ENCODE assay signal across 11 mouse cellular contexts in the genomic region with DNA sequence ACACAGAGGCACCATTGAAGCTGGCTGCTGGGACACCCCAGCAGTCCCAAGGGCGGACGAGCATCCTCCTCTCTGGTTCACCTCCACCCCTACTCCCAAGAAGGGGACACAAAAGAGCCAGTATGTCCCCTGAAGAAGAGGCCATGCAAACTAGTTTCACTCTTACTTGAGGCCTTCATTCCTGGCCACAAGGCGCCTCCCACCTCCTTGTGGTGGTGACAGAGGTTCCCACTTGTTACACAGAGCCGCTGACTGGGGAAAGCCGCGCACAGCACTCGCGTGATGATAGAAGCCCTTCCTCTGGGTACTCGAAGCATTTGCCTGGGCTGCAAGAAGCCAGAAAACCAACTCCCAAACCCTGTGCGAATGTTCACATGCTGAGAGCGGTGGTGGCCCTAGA. TPM values are rescaled to one million over a fixed set of nuclear protein-coding genes. Genes with fewer than 3 reads are reported as not detected.
DNase-seq lines count a peak whose midpoint lies in the region; ATAC-seq lines count a peak whose summit lies in the region.
"Had no signal": no experiment of that assay in that cellular context is flagged by ENCODE, and none has a peak within 500 bp of the region (broad histone marks: within the 10 kb centered on the region; RNA-seq: fewer than 3 reads in every experiment).

No protein-coding gene starts in this region.

- no peak for ATAC-seq in forebrain, embryonic 12.5 days (ENCODE audit: low FRiP score)
- ATAC-seq in liver, embryonic 11.5 days (replicated peaks; ENCODE audit: low FRiP score), result no peak
- ATAC-seq in megakaryocyte, adult 5-6 weeks (ENCODE audit: poor library complexity, severe bottlenecking), result 0 out of 2 replicates have a peak, but pooled peaks have one; percentile 38
- ATAC-seq in megakaryocyte-erythroid progenitor cell, adult 5-6 weeks (replicated peaks; ENCODE audit: low FRiP score, low TSS enrichment, poor library complexity, severe bottlenecking), result no peak
- ATAC-seq: forebrain, embryonic 14.5 days had no signal

- peaks cover 10% of the 10 kb centered on the region for H3K36me3 ChIP-seq in forebrain, embryonic 10.5 days (replicated peaks)
- H3K36me3 ChIP-seq in forebrain, embryonic 12.5 days (replicated peaks), result no peaks in the 10 kb centered on the region
- no peaks in the 10 kb centered on the region for H3K36me3 ChIP-seq in liver, embryonic 11.5 days (ENCODE audit: control insufficient read depth, insufficient read depth, low read length)
- peaks cover 5% of the 10 kb centered on the region; the same call in 1 of the 2 replicates for H3K36me3 ChIP-seq in embryonic facial prominence, embryonic 10.5 days (replicated peaks)

- peak overlapping the region; percentile 48 for H3K27ac ChIP-seq in forebrain, embryonic 10.5 days
- H3K27ac ChIP-seq in forebrain, embryonic 12.5 days, result no peak overlapping the region
- H3K27ac ChIP-seq in liver, embryonic 11.5 days (ENCODE audit: low read depth, low read length), result no peak overlapping the region
- peak overlapping the region; percentile 70 for H3K27ac ChIP-seq in embryonic facial prominence, embryonic 10.5 days (replicated peaks)

- H3K4me3 ChIP-seq in forebrain, embryonic 10.5 days, result no peak overlapping the region; the same call in 1 of the 2 replicates
- no peak overlapping the region for H3K4me3 ChIP-seq in forebrain, embryonic 12.5 days (replicated peaks)
- no peak overlapping the region for H3K4me3 ChIP-seq in liver, embryonic 11.5 days (ENCODE audit: low read depth, low read length)
- H3K4me3 ChIP-seq in embryonic facial prominence, embryonic 10.5 days, result 0 out of 2 replicates have a peak overlapping the region, but pooled peaks have one; percentile 18
- H3K4me3 ChIP-seq: layer of hippocampus, adult 2 months had no signal

- no peak overlapping the region for H3K9ac ChIP-seq in forebrain, embryonic 12.5 days
- no peak overlapping the region for H3K9ac ChIP-seq in liver, embryonic 11.5 days (ENCODE audit: low read depth, low read length)

- WGBS in forebrain, embryonic 10.5 days, result 85% methylated on average over 11 of the region's 11 CpGs
- WGBS in forebrain, embryonic 12.5 days, result 87% methylated on average over 11 of the region's 11 CpGs
- 57% methylated on average over 11 of the region's 11 CpGs for WGBS in liver, embryonic 11.5 days
- WGBS in embryonic facial prominence, embryonic 10.5 days, result 76% methylated on average over 11 of the region's 11 CpGs

- no peaks in the 10 kb centered on the region for H3K27me3 ChIP-seq in forebrain, embryonic 10.5 days (ENCODE audit: poor library complexity, severe bottlenecking)
- no peaks in the 10 kb centered on the region for H3K27me3 ChIP-seq in forebrain, embryonic 12.5 days
- no peaks in the 10 kb centered on the region for H3K27me3 ChIP-seq in liver, embryonic 11.5 days (replicated peaks; ENCODE audit: control insufficient read depth, insufficient read depth, low read length)
- no peaks in the 10 kb centered on the region for H3K27me3 ChIP-seq in embryonic facial prominence, embryonic 10.5 days (replicated peaks; ENCODE audit: low read depth, poor library complexity, severe bottlenecking)

- peaks cover 99% of the 10 kb centered on the region for H3K4me1 ChIP-seq in forebrain, embryonic 10.5 days
- H3K4me1 ChIP-seq in forebrain, embryonic 12.5 days, result peaks cover 84% of the 10 kb centered on the region
- peaks cover 49% of the 10 kb centered on the region for H3K4me1 ChIP-seq in liver, embryonic 11.5 days (replicated peaks; ENCODE audit: control insufficient read depth, insufficient read depth, low read length)
- peaks cover 100% of the 10 kb centered on the region for H3K4me1 ChIP-seq in embryonic facial prominence, embryonic 10.5 days

- H3K4me2 ChIP-seq in forebrain, embryonic 12.5 days, result no peak overlapping the region
- H3K4me2 ChIP-seq in liver, embryonic 11.5 days, result no peak overlapping the region; the same call in 1 of the 2 replicates

- 0 out of 2 replicates have a peak, but pooled peaks cover 4% of the 10 kb centered on the region for H3K9me3 ChIP-seq in forebrain, embryonic 10.5 days
- H3K9me3 ChIP-seq in forebrain, embryonic 12.5 days, result no peaks in the 10 kb centered on the region
- no peaks in the 10 kb centered on the region for H3K9me3 ChIP-seq in liver, embryonic 11.5 days (ENCODE audit: control insufficient read depth, low read length)
- no peaks in the 10 kb centered on the region for H3K9me3 ChIP-seq in embryonic facial prominence, embryonic 10.5 days

- no peak for DNase-seq in forebrain, embryonic 10.5 days (ENCODE audit: extremely low spot score, low spot score)
- peak; percentile 20 for DNase-seq in liver
- DNase-seq in liver, embryonic 11.5 days (ENCODE audit: low spot score), result no peak
- DNase-seq in embryonic facial prominence, embryonic 10.5 days (ENCODE audit: low spot score), result no peak
- DNase-seq in layer of hippocampus, adult 8-10 months (ENCODE audit: low spot score in 2 of 2), result no peak
- DNase-seq: cerebellum, postnatal 14 days had no signal

RNA-seq across cellular contexts. Expression of gene Ptk7, which starts 7.0 kb away (rescaled TPM):
- polyA plus RNA-seq in forebrain, embryonic 10.5 days (2016; fragmentation: Nextera tagmentation; extraction: Ambion mirVana), result 66.0 and 68.4 TPM in 2 replicates
- polyA plus RNA-seq in forebrain, embryonic 12.5 days (2016; fragmentation: Nextera tagmentation; extraction: Ambion mirVana), result 55.3 and 56.4 TPM in 2 replicates
- polyA plus RNA-seq in liver, embryonic 11.5 days (2014; fragmentation: Nextera tagmentation; extraction: Ambion mirVana), result 24.5 and 24.7 TPM in 2 replicates
- 92.5 and 95.1 TPM in 2 replicates for polyA plus RNA-seq in embryonic facial prominence, embryonic 10.5 days (2016; fragmentation: Nextera tagmentation; extraction: Ambion mirVana)
- total RNA-seq in megakaryocyte, adult 5-6 weeks (2015), result not detected in 2 replicates
- 0.07 and 0.16 TPM in 2 replicates for total RNA-seq in megakaryocyte, adult 5-6 weeks (2017)
- total RNA-seq in layer of hippocampus, adult 8-10 months (2022), result 1 to 10 TPM; 8.2 to 9.2 (median 8.9) TPM
- 0.12 and 0.20 TPM in 2 replicates for total RNA-seq in megakaryocyte-erythroid progenitor cell, adult 5-6 weeks (2014; fragmentation: Nextera tagmentation)
- total RNA-seq in megakaryocyte-erythroid progenitor cell, adult 5-6 weeks (2017), result 0.14 and 0.53 TPM in 2 replicates

RNA-seq across cellular contexts. Expression of gene Klc4, which starts 23.6 kb away (rescaled TPM):
- 29.1 and 31.8 TPM in 2 replicates for polyA plus RNA-seq in forebrain, embryonic 10.5 days (2016; fragmentation: Nextera tagmentation; extraction: Ambion mirVana)
- polyA plus RNA-seq in forebrain, embryonic 12.5 days (2016; fragmentation: Nextera tagmentation; extraction: Ambion mirVana), result 39.0 and 42.5 TPM in 2 replicates
- polyA plus RNA-seq in liver, embryonic 11.5 days (2014; fragmentation: Nextera tagmentation; extraction: Ambion mirVana), result 10.8 and 12.3 TPM in 2 replicates
- 29.0 and 32.0 TPM in 2 replicates for polyA plus RNA-seq in embryonic facial prominence, embryonic 10.5 days (2016; fragmentation: Nextera tagmentation; extraction: Ambion mirVana)
- total RNA-seq in megakaryocyte, adult 5-6 weeks (2015), result 3.5 and 4.9 TPM in 2 replicates
- 13.1 and 15.0 TPM in 2 replicates for total RNA-seq in megakaryocyte, adult 5-6 weeks (2017)
- 10 to 100 TPM; 18.9 to 21.8 (median 21.1) TPM for total RNA-seq in layer of hippocampus, adult 8-10 months (2022)
- 5.8 and 6.9 TPM in 2 replicates for total RNA-seq in megakaryocyte-erythroid progenitor cell, adult 5-6 weeks (2014; fragmentation: Nextera tagmentation)
- total RNA-seq in megakaryocyte-erythroid progenitor cell, adult 5-6 weeks (2017), result 5.6 and 5.9 TPM in 2 replicates

RNA-seq across cellular contexts. Expression of gene Mrpl2, which starts 23.8 kb away (rescaled TPM):
- 136 and 137 TPM in 2 replicates for polyA plus RNA-seq in forebrain, embryonic 10.5 days (2016; fragmentation: Nextera tagmentation; extraction: Ambion mirVana)
- polyA plus RNA-seq in forebrain, embryonic 12.5 days (2016; fragmentation: Nextera tagmentation; extraction: Ambion mirVana), result 76.6 and 102 TPM in 2 replicates
- polyA plus RNA-seq in liver, embryonic 11.5 days (2014; fragmentation: Nextera tagmentation; extraction: Ambion mirVana), result 151 and 165 TPM in 2 replicates
- 124 and 142 TPM in 2 replicates for polyA plus RNA-seq in embryonic facial prominence, embryonic 10.5 days (2016; fragmentation: Nextera tagmentation; extraction: Ambion mirVana)
- total RNA-seq in megakaryocyte, adult 5-6 weeks (2015), result 46.2 and 67.5 TPM in 2 replicates
- total RNA-seq in megakaryocyte, adult 5-6 weeks (2017), result 42.7 and 53.9 TPM in 2 replicates
- total RNA-seq in layer of hippocampus, adult 8-10 months (2022), result 10 to 100 TPM; 43.7 to 60.5 (median 51.2) TPM
- 74.7 and 190 TPM in 2 replicates for total RNA-seq in megakaryocyte-erythroid progenitor cell, adult 5-6 weeks (2014; fragmentation: Nextera tagmentation)
- 82.2 and 97.0 TPM in 2 replicates for total RNA-seq in megakaryocyte-erythroid progenitor cell, adult 5-6 weeks (2017)

RNA-seq across cellular contexts. Expression of gene Cul7, which starts 27.9 kb away (rescaled TPM):
- polyA plus RNA-seq in forebrain, embryonic 10.5 days (2016; fragmentation: Nextera tagmentation; extraction: Ambion mirVana), result 38.0 and 40.9 TPM in 2 replicates
- 46.5 and 47.8 TPM in 2 replicates for polyA plus RNA-seq in forebrain, embryonic 12.5 days (2016; fragmentation: Nextera tagmentation; extraction: Ambion mirVana)
- polyA plus RNA-seq in liver, embryonic 11.5 days (2014; fragmentation: Nextera tagmentation; extraction: Ambion mirVana), result 24.1 and 28.2 TPM in 2 replicates
- 44.3 and 46.9 TPM in 2 replicates for polyA plus RNA-seq in embryonic facial prominence, embryonic 10.5 days (2016; fragmentation: Nextera tagmentation; extraction: Ambion mirVana)
- total RNA-seq in megakaryocyte, adult 5-6 weeks (2015), result 1.7 and 1.9 TPM in 2 replicates
- total RNA-seq in megakaryocyte, adult 5-6 weeks (2017), result 1.9 and 2.4 TPM in 2 replicates
- 10 to 100 TPM; 22.6 to 26.4 (median 23.4) TPM for total RNA-seq in layer of hippocampus, adult 8-10 months (2022)
- total RNA-seq in megakaryocyte-erythroid progenitor cell, adult 5-6 weeks (2014; fragmentation: Nextera tagmentation), result 11.2 and 12.6 TPM in 2 replicates
- 6.6 and 12.6 TPM in 2 replicates for total RNA-seq in megakaryocyte-erythroid progenitor cell, adult 5-6 weeks (2017)

RNA-seq across cellular contexts. Expression of gene Rrp36, which starts 51.9 kb away (rescaled TPM):
- 69.0 and 70.1 TPM in 2 replicates for polyA plus RNA-seq in forebrain, embryonic 10.5 days (2016; fragmentation: Nextera tagmentation; extraction: Ambion mirVana)
- polyA plus RNA-seq in forebrain, embryonic 12.5 days (2016; fragmentation: Nextera tagmentation; extraction: Ambion mirVana), result 54.4 and 57.6 TPM in 2 replicates
- polyA plus RNA-seq in liver, embryonic 11.5 days (2014; fragmentation: Nextera tagmentation; extraction: Ambion mirVana), result 52.0 and 56.5 TPM in 2 replicates
- polyA plus RNA-seq in embryonic facial prominence, embryonic 10.5 days (2016; fragmentation: Nextera tagmentation; extraction: Ambion mirVana), result 61.4 and 68.9 TPM in 2 replicates
- total RNA-seq in megakaryocyte, adult 5-6 weeks (2015), result 9.6 and 10.6 TPM in 2 replicates
- total RNA-seq in megakaryocyte, adult 5-6 weeks (2017), result 62.2 and 75.0 TPM in 2 replicates
- 10 to 100 TPM; 12.1 to 20.5 (median 17.0) TPM for total RNA-seq in layer of hippocampus, adult 8-10 months (2022)
- total RNA-seq in megakaryocyte-erythroid progenitor cell, adult 5-6 weeks (2014; fragmentation: Nextera tagmentation), result 16.1 and 23.4 TPM in 2 replicates
- total RNA-seq in megakaryocyte-erythroid progenitor cell, adult 5-6 weeks (2017), result 60.4 and 64.8 TPM in 2 replicates

Comparison
In these comparisons a context has a peak if more than half of its experiments do, and no peak if none do; other contexts are left out.
1. H3K27ac ChIP-seq: peak in forebrain, embryonic 10.5 days (single experiment) and embryonic facial prominence, embryonic 10.5 days (single experiment); none in forebrain, embryonic 12.5 days (single experiment) and liver, embryonic 11.5 days (single experiment).